Mouse (Mus musculus) ES-E14 (cell line): ENCODE measurements around the gene Ano9. TPM values are rescaled to one million over a fixed set of nuclear protein-coding genes. Genes with fewer than 3 reads are reported as not detected.

Source experiments
- DNase-seq: peaks from one replicate; pipeline ENCODE4 v3.0.0-alpha.2; 2013; ENCODE audit warnings: low read depth, low spot score
- H3K27ac ChIP-seq: 2 replicates; pipeline ENCODE4 v1.5.1; 2012; ENCODE audit warnings: low read depth, mild to moderate bottlenecking, low read length, moderate library complexity, mixed read lengths; ENCODE audit not compliant: poor library complexity, insufficient read depth, severe bottlenecking
- H3K36me3 ChIP-seq: 2 replicates; pipeline ENCODE4 v1.6.1; 2012; ENCODE audit warnings: mild to moderate bottlenecking, low read length, moderate library complexity, mixed read lengths; ENCODE audit not compliant: control insufficient read depth, poor library complexity, insufficient read depth, severe bottlenecking
- H3K4me1 ChIP-seq, 2 experiments: fragments of 150-350 bp in 1 of 2; sonication (generic) in 1 of 2; 2 replicates each; pipeline ENCODE4 v1.6.1; 2012; ENCODE audit warnings: low read length in 2 of 2, mild to moderate bottlenecking in 1 of 2, mixed read lengths in 1 of 2; ENCODE audit not compliant: control insufficient read depth in 2 of 2, insufficient read depth in 2 of 2, poor library complexity in 1 of 2
- H3K4me3 ChIP-seq, 2 experiments: fragments of 150-350 bp in 1 of 2; sonication (generic) in 1 of 2; 2 replicates each; pipeline ENCODE4 v1.5.1; 2012; ENCODE audit warnings: low read length in 2 of 2, low read depth in 1 of 2, mild to moderate bottlenecking in 1 of 2, mixed read lengths in 1 of 2; ENCODE audit not compliant: insufficient read depth in 1 of 2, poor library complexity in 1 of 2, severe bottlenecking in 1 of 2
- H3K9ac ChIP-seq: 2 replicates; pipeline ENCODE4 v1.6.1; 2012; ENCODE audit warnings: low read depth, mild to moderate bottlenecking, low read length, mixed read lengths; ENCODE audit not compliant: poor library complexity, insufficient read depth, severe bottlenecking
- H3K9me3 ChIP-seq: fragments of 150-350 bp; sonication (generic); 2 replicates; pipeline ENCODE4 v1.6.1; 2012; ENCODE audit warnings: low read depth, mild to moderate bottlenecking, low read length; ENCODE audit not compliant: control insufficient read depth, insufficient read depth
- CHD2 ChIP-seq: IDR thresholded peaks from 2 replicates; pipeline ENCODE4 v1.6.1; 2014; ENCODE audit warnings: mild to moderate bottlenecking, low read depth, low read length, inconsistent platforms
- HCFC1 ChIP-seq: IDR thresholded peaks from 2 replicates; pipeline ENCODE4 v1.6.1; 2012; ENCODE audit warnings: low read length, inconsistent platforms, borderline replicate concordance; ENCODE audit not compliant: insufficient read depth
- MAFK ChIP-seq: IDR thresholded peaks from 2 replicates; pipeline ENCODE4 v1.6.1; 2014; ENCODE audit warnings: mild to moderate bottlenecking, low read depth, low read length, inconsistent platforms; ENCODE audit not compliant: insufficient read depth
- ZC3H11A ChIP-seq: IDR thresholded peaks from 2 replicates; pipeline ENCODE4 v1.6.1; 2012; ENCODE audit warnings: low read depth, mild to moderate bottlenecking, inconsistent platforms, low read length, borderline replicate concordance
- ZNF384 ChIP-seq: IDR thresholded peaks from 2 replicates; pipeline ENCODE4 v1.6.1; 2012; ENCODE audit warnings: low read depth, low read length, inconsistent platforms
- in situ Hi-C, 2 experiments: fragments of 600-800 bp; cut with MboI; formaldehyde crosslinking; loops; one replicate each; pipeline ENCODE4 v1.15.1; 2025; ENCODE audit warnings: low sequenced_read_pairs in 2 of 2, inconsistent platforms in 1 of 2; ENCODE audit not compliant: unreplicated experiment in 2 of 2
- total RNA-seq: library from RNA; depleted of rRNA; stranded (reverse); fragments of 300-350 nt; gene quantifications from 2 replicates; pipeline ENCODE4 v1.2.3, GENCODE M21; 2012

Gene Ano9
- total RNA-seq, 1 experiment, result 26.4 TPM

DNA sequence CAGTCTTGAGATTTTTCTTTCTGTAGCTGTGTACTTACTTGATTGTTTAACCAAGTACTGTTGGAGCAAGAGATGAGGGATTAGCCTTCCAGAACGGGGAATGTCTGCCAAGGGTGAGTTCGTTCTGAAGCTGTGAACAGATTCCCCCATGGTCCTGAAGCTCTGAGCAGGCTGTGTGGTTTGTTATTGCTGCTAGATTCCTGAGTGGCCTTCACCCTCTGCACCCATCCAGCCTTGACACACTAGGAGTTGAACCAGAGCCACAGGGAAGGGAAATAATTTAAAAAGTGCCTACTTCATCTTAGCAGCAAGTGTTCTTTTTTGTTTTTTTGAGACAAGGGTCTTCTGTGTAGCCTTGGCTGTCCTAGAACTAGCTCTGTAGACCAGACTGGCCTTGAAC lies 26.3 kb upstream of the Ano9 start:
- Histone ChIP-seq H3K9ac (no peak overlapping the region), H3K4me1 (peaks cover 16% of the 10 kb centered on the region in 2 experiments; a peak in 3 of 4 replicates), H3K36me3 (peaks cover 24% of the 10 kb centered on the region), H3K4me3 (no peak overlapping the region), H3K9me3 (no peaks in the 10 kb centered on the region), H3K27ac (no peak overlapping the region)
- no peak for TF ChIP-seq CHD2
- no peak for TF ChIP-seq MAFK
- TF ChIP-seq ZC3H11A, result no peak
- TF ChIP-seq ZNF384, result no peak
- TF ChIP-seq HCFC1, result no peak
- DNase-seq, result no peak
- in situ Hi-C loops, result no loop called here

DNA sequence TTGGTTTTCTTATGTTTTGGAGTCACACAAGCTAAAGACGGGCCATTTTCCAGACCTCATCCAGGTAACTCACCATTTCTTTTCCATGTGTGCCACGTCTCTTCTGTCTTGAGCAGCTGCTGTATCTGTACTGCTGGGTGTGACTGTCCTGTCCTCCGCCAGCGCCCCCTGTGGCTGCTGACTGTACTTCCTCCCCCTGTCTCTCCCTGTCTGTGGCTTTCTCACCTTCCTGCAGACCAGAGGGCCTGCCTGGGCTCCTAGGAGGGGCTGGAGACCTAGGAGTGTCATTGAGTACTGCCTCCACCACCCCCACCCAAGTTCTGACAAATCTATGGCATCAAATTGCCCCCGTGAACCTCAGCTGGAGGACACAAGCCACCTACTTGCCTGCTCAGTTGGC lies 25.5 kb upstream of the Ano9 start:
- Histone ChIP-seq H3K9ac (no peak overlapping the region), H3K27ac (no peak overlapping the region), H3K36me3 (peaks cover 24% of the 10 kb centered on the region), H3K4me1 (peaks cover 15 to 16% of the 10 kb centered on the region in 2 experiments; a peak in 3 of 4 replicates), H3K4me3 (no peak overlapping the region), H3K9me3 (no peaks in the 10 kb centered on the region)
- DNase-seq, result peak; percentile 59
- TF ChIP-seq ZC3H11A, result no peak
- no peak for TF ChIP-seq ZNF384
- TF ChIP-seq CHD2, result no peak
- TF ChIP-seq HCFC1, result no peak
- TF ChIP-seq MAFK, result no peak
- in situ Hi-C loops, result no loop called here

DNA sequence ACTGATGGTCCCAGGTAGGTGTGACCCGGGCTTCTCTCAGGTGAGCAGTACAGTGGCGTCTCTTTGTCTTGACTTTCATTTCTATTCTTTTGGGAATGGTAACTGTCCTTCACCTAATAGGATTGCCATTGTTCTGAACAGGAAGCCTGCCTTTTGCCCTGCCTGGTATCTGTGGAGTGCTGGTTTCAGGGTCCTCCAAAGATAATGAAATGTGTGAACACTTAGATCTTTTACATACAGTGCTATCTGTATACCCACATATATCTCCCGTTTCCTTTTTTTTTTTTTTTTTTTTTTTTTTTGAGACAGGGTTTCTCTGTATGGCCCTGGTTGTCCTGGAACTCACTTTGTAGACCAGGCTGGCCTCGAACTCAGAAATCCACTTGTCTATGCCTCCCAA lies 23.7 kb upstream of the Ano9 start:
- Histone ChIP-seq H3K27ac (no peak overlapping the region), H3K9me3 (no peaks in the 10 kb centered on the region), H3K36me3 (peaks cover 27% of the 10 kb centered on the region), H3K4me3 (no peak overlapping the region), H3K9ac (no peak overlapping the region), H3K4me1 (peaks cover 2 to 8% of the 10 kb centered on the region in 2 experiments; a peak in 3 of 4 replicates)
- DNase-seq, result no peak
- in situ Hi-C loops, result no loop called here
- no peak for TF ChIP-seq CHD2
- TF ChIP-seq MAFK, result no peak
- TF ChIP-seq ZC3H11A, result no peak
- TF ChIP-seq ZNF384, result no peak

DNA sequence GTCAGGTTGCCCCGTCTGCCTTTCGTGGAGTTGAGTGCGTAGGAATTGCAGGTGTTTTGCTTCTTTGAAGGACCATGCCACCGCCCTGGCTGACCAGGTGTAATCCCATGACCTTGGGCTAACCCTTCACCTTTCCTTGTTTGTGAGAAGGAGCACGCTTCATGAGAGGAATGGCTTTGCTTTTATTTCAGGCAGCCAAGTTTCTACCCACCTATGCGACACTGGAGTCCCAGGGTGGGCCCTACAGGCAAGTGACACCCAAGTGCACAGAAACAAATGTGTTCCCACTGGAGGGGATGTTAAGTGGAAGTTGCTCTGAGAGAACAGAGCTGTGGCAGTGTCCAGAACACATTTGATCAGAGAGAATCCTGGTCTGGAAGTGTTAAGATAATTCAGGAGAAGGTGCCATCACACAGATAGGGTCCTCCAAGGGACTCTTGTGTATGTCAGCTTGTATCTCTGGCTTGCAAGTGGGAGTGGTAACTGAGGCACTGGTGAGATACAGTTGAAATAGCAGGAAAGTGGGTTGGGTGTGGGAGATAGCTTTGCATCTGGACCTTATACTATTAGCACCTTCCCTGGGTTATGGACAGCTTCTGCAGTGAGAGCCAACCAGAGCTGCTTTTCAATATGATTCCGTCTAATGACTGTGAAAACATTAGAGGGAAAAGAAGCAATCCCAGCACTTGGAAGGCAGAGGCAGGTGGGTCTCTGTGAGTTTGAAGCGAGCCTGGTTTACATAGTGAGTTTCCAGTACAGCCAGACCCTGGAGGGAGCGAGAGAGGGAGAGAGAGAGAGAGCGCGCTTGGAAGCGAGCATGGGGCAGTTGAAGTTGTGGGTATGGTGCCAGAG lies 14.5 kb upstream of the Ano9 start:
- Histone ChIP-seq H3K9ac (peak overlapping the region; percentile 90), H3K4me1 (peaks cover 4 to 11% of the 10 kb centered on the region in 2 experiments; a peak in 3 of 4 replicates), H3K27ac (no peak overlapping the region), H3K36me3 (peaks cover 24% of the 10 kb centered on the region), H3K9me3 (no peaks in the 10 kb centered on the region), H3K4me3 (peak overlapping the region; percentile 79 to 90)
- TF ChIP-seq HCFC1, result no peak
- no peak for TF ChIP-seq CHD2
- TF ChIP-seq ZC3H11A, result no peak
- no peak for TF ChIP-seq ZNF384
- TF ChIP-seq MAFK, result no peak
- DNase-seq, result no peak
- in situ Hi-C loops, result no loop called here
